Mouse (Mus musculus) granulocyte monocyte progenitor cell, adult 5-6 weeks (primary cell): ENCODE results near the gene Slc3a2. TPM values are rescaled to one million over a fixed set of nuclear protein-coding genes. Genes with fewer than 3 reads are reported as not detected.

Experiments
- ATAC-seq: replicated peaks from 2 replicates; pipeline ENCODE4 v1.8.0; 2016; ENCODE audit warnings: mild to moderate bottlenecking, moderate TSS enrichment, inconsistent platforms; ENCODE audit not compliant: poor library complexity, severe bottlenecking
- total RNA-seq, 2 experiments: library from RNA; stranded (forward) in 1 of 2; stranded (reverse) in 1 of 2; fragments of 200-712, 200-1000 nt in 1 of 2; fragments of >200 nt in 1 of 2; fragmentation: Nextera tagmentation in 1 of 2; gene quantifications; 2 replicates each; pipeline ENCODE4 v1.2.3; 2014 to 2017

Slc3a2 gene
- total RNA-seq, 2 experiments from 2014 or later, result 70.1 to 87.2 TPM

DNA sequence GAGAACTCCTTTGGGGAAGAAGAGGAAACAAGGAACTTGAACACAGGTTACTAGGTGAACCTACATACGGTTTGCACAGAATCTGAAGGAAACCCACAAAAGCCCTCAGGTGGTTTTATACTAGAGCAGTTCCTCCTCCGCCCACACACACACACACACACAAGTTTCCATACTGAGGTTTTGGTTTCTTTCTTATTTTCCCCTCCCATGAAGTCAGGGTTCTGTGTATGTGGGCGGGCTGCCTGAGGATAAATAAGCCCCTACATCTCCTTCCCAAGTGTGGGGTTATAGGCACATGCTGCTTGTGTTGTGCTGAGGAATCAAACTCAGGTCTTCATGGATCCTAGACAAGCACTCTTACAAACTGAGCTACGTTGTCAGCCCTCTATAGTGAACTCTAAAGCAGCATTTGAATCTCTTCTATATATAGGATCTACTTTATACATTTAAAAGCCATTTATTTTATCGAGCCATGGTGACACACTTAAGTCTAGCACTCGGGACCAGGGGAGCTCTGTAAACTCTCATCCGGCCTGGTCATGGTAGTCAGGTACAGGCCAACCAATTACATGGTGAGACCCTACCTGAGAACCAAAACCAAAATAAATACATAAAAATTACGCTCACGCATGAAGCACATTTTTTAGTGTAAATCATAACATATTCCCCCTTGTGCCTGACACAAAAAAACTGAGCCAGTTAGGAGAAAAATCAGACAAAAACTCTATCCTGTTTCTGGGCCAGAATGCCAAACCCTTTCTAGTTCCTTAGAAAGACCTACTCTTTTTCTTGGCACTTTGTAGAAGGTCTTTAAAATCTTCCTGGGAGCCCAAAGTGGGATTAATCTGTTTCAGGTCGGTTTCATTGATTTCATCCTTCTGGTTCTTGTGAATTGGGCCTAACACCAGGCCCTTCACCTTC, 11.0 kb downstream of the Slc3a2 start:
- peak; percentile 9; the same call in 1 of the 2 replicates for ATAC-seq

DNA sequence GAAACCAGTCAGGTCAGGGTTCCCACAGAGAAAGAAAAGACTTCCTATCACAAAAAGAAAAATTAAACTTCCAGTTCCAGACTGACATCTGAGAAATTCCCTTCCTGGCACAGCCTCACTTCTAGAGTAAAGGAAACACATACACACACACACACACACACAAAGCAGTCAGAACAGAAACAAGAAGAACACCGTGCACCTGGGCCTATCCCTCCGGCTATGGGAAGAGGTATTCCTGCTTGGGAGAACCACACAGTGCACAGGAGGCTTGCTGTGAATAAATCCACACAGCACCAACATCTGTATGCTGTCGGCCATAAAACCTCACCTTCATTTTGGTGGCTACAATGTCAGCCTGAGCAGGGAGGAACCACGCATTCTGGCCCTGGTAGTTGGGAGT, 11.7 kb downstream of the Slc3a2 start:
- no peak for ATAC-seq

DNA sequence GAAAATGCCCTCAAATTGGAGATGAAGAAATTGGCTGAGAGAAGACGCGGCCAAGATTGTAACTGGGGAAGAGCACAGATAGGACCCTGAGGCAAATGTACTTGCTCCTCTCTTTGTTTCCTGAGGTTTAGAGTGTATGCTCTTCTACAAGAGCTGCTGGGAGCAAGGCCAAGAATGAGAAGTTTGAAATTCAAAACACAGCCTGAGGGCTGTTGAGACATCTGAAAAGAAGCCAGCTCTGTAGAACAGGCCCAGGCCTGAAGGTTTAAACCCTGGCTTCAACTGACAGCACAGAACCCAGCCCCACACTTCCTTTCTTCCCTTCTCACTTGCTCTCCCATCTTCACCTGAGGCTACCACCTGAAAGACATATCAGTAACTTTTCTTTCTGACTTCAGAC, 13.1 kb downstream of the Slc3a2 start:
- no peak for ATAC-seq

DNA sequence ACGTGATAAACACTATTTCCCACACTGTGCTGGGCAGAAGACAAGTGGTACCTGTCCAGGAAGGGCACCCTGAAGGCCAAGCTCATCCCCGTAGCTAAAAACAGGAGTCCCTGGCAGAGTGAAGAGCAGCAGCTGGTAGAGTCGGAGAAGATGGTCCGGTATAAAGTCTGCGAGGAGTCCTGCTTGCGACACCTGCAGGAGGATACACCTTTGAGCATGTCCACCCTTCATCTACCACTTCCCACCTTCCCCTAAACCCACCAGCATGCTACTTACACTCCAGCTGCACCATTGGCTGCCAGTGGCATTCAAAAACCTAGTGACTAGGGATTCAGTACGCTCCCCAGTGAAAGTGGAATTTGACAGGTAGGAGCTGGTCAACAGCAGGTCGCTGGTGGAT, 14.2 kb downstream of the Slc3a2 start:
- no peak for ATAC-seq

DNA sequence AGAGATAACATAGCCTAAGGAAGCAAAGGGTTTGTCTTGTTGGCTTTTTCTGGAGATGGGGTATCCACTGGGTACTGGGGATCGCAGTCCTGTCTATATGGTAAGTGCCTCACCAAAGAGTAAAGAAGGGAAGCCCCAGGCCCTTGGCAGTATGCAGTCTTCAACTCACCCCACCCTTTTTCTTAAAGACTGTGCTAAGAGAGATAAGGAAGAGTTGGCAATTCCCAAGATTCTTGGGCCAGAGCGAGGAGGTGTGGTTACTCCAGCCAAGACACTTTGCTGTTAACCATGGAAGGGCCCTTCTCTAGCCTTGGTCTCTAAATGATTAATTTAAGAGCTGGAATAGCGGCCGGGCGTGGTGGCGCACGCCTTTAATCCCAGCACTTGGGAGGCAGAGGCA, 16.2 kb downstream of the Slc3a2 start:
- no peak for ATAC-seq

DNA sequence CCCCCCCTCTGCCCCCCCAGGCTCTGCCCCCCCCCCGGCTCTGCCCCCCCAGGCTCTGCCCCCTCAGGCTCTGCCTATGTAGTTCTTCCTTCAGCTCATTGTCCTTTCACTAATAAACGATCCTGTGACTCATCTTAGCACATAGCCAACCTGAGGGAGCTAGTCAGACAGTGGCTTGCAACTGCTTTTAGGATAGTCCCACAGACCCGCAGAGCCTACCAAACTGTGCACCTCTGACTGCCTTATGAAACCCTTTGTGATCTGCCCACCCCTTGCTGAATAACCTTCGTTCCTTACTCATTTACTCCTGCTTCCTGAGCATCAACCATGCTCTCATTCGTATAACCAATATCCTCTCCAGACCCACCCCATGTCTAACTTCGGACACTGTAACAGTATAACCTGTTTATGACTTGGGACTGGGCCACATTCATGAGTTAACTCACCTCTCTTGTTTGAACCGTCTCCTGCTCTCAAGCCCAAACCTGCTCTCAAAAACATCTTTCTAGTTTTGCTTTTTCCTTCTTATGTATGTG, 17.0 kb downstream of the Slc3a2 start:
- ATAC-seq, result peak; percentile 5; the same call in 1 of the 2 replicates

DNA sequence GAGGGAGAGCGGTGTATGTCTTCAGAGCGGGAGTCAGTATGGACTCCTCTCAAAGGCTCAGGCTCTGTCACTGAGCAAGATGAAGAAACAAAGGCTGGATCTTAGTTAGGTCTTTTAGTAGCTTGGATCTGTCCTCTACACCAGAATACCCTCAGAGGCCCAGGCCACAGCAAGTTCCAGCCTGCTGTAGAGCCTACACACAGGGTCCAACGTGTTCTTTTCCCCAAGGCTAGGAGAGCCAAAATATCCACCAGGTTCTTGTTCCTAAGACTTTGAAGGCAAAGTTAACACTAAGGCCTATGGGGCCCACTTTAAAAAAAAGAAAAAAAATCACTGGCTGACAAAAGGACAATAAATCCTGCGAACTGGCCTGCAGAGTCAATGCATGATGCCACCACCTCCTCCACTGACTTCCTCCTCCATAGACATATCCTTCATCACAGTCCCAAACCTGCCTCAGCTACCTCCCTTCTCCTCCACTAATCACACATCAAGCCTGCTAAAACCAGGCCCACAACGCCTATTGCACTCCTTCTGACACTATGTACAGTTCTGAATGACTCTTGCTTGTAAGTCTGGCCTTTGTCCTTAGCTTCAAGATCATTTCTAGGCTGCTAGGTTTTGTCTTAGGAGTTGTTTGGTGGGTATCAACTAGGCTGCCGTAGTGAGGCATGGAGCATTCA, 18.0 kb downstream of the Slc3a2 start:
- ATAC-seq, result peak; percentile 6; the same call in 1 of the 2 replicates

DNA sequence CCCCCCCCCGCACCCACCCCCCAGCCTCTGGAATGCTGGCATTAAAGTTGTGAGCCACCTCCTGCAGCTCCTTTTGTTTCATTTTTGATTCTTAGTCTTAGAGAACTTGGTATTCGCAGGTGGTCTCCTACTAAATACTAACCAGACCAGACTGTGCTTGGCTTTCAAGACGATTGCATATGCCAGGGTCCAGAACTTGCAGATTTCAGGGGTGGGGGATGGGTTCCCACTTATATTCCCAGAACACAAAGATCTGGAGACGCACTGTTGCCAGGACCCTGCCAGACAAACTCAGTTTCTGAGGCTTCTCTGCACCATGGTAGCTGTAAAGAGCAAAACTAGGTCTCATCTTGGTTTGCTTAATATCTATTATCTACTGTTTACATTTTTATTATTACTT, 19.6 kb downstream of the Slc3a2 start:
- no peak for ATAC-seq

DNA sequence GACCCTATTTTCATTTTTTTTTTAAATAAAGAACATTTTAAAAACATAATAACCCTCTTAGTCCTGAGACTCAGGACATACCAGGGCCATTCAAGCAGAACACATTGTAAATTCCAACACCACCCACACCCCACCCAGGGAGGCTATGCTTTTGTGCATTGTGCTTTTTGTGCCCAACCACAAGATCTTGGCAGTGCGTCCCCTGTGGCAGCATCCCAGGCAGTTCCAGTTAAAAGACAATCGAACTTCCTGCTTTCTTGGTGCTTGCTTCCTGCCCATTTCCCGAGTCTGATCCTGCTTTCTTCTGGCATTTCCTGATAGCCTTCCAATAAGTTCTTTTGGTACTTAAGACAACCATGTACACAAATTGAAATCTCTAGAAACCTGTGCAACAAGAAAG, 20.7 kb downstream of the Slc3a2 start:
- no peak for ATAC-seq

DNA sequence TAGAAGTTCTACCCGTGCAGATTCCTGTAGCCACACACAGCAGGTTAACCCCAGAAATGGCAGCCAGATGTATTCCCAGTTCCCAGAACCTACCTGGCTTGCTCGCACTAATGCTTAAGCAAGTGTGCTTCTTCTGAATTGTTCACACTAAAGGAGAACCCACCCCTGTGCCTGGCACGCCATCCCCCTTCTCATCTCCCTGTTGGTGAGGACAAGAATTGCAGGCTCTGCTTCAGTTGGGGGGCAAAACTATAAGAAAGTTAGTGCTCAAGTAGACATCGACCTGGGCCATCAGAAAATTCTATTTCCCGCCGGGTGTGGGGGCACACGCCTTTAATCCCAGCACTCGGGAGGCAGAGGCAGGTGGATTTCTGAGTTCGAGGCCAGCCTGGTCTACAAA, 23.5 kb downstream of the Slc3a2 start:
- no peak for ATAC-seq

DNA sequence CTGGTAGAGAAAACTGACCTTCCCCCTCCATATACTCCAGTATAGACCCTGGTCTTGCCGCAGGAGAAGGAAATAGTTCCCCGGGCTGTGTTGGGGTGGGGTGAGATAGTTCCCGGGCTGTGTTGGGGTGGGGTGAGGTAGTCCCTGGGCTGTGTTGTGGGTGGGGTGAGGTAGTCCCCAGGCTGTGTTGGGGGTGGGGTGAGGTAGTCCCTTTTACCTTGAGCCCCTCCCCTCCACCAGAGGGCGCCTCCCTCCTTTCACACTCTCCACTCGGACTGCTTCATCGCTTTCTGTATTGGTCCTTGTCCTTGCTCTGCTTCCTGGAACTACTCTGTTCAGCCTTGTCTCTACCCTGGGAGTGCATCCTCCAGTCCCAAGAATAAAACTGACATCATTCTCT, 27.8 kb downstream of the Slc3a2 start:
- peak; percentile 70 for ATAC-seq

DNA sequence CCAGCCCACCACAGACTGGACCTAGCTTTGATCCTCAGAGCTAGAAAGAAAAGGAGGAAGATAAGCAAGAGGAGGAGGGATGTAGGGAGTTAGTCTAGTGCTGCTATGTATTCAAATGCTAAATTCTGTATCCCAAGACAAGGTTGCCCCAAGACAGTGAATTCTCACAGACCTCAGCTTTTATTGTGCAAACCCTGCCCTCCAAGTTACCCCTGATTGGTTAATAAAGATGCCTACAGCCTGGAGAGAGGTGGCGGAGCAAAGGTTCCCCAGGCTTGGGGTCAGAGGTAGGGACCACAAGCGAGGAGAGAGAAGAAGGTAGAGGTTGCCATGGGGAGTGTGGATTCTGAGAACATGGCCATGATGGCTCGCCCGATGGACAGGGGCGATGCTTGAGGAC, 30.4 kb downstream of the Slc3a2 start:
- no peak for ATAC-seq

DNA sequence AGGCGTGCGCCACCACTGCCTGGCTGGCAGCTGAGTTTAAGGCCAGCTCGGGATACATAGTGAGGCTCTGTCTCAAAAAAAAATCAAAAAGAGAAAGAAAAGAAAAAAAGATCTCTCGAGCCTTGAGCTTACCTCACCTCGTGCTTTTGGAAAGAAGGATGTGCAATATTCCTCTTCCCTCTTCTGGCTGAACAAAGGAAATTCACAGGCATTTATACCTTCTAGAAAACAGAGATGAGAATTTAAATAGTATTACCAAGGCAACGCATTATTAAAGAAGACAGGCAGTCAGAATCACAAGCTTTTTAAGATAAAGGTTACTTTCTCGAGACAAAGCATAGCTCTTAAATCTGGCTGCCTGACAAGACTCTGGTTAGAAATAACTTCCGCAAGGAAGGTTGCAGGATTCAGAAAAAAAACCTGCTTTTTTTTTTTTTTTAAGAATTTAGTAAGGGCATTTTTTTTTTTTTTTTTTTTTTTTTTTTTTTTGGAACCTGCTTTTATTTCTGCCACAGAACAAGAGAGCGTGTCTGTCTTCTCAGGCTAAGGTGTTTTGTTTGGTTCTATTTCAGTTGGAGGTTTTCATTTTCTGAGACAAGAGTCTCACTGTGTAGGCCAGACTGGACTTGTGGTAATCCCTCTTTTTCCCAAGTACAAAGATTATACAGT, 31.2 kb downstream of the Slc3a2 start:
- no peak for ATAC-seq

DNA sequence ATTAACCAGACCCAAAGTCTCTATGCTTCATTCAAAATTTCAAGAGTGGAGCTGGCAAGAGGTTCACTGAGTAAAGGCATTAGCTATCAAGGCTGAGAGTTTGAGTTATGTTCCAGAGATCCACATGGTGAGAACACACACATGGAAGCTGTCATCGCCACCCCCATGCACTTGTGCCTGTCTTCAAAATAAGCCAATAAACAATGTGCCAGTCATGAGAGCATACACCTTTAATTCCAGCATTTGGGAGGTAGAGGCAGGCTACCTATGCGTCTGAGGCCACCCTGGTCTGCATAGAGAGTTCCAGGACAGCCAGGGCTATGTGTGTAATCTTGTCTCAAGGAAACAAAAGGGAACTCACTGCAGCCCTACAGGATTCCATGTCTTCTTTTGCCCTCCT, 39.5 kb downstream of the Slc3a2 start:
- ATAC-seq, result no peak

DNA sequence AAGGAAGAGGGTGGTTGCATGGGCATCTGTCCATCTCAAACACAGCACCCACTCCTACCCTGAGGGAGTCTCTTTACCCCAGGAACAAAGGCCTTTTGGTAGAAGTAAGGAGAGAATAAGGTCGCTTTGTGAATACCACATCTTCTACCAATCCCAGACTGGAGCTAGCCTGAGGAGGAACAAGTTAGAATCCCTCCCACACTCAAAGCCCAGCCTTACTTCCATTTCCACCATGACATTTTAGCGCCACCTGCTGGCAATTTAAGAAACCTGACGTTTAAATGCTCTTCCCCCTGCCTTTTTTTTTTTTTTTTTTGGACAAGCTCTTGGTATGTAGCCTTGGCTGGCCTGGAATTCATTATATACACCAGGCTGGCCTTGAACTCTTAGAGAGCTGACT, 40.2 kb downstream of the Slc3a2 start:
- peak; percentile 79 for ATAC-seq

DNA sequence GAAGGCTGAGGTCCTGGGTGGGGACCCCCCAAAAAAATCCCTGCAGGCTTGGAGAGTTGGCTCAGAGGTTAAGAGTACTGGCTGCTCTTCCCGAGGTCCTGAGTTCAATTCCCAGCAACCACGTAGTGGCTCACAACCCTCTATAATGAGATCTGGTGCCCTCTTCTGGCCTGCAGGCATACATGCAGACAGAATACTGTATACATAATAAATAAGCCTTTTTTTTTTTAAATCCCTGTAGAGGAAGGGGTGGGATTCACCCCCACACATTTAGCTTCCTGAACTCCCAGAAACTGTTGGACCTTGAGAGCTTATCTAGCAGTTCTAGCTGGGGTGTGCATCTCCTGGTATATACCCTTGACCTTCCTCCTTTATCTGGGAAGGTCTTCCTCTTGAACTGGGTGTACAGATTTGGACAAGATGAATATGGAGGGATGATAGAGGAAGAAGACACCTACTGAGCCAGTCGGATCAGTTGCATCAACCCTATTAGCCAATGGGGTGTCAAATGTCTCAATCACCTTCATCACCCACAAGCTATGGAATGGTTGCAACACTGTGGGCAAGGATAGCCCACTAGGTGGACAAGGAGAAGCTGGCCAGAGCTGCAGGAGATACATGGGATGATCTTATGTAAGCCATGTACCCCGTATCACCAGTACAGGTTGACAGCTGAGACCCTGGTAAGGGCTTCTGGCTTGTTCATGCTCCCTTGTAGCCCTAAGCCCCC, 41.4 kb downstream of the Slc3a2 start:
- ATAC-seq, result peak; percentile 72

DNA sequence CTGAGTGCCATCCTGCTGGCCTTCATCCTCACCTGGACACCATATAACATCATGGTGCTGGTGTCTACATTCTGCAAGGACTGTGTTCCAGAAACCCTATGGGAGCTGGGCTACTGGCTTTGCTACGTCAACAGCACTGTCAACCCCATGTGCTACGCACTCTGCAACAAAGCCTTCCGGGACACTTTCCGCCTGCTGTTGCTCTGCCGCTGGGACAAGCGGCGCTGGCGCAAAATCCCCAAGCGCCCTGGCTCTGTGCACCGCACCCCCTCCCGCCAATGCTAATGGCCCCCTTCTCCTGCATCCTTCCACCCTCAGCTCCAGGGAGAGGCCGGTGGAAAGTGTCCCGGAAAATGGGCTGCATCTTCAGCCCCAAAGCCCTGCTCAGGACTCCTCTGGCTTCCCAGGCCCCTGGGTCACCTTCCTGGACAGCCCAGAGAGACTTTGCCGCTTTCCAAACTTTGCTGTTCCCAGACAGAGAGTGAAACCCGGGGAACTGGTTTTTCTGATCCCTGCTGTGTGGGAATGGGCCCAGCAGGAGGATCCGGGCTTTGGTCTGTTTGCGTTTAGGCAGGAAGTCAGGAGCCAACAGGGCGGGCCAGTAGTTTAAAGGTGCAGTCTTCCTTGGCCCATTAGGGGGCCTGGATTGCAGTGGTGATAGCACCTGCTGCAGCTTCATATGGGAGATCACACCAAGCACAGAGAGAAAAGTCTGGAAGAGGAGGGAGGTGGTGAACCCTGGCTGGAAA, 44.0 kb downstream of the Slc3a2 start:
- no peak for ATAC-seq

DNA sequence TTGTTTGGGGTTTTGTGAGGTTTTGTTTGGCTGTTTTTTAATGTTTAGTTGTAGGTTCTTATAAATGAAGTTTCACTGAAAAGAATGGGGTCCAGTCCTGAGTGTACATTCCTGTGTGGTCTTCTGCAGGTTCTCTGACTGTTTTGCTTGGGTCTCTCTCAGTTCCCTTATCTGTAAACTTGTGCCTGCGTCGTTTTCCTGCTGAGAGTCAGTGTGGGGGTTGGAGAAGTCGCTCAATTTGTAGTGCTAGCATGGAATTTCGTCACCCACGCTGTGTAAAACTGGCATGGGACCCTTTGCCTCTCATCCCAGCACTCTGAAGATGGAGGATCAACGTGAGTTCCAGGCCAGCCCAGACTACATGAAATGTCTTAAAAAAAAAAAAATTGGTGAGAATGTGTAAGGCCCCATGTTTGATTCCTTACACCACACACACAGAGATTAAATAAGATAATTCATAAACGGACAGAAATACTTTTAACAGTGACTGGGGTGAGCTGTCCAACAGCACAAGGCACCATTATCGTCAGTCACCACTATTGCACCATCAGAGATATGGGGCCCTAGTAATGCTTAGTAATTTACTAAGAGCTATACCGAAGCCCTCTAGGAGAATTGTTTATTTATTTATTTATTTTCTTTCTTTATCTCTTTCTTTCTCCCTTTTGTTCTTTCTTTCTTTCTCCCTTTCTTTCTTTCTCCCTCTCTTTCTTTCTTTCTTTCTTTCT, 49.7 kb downstream of the Slc3a2 start:
- peak; percentile 63 for ATAC-seq

DNA sequence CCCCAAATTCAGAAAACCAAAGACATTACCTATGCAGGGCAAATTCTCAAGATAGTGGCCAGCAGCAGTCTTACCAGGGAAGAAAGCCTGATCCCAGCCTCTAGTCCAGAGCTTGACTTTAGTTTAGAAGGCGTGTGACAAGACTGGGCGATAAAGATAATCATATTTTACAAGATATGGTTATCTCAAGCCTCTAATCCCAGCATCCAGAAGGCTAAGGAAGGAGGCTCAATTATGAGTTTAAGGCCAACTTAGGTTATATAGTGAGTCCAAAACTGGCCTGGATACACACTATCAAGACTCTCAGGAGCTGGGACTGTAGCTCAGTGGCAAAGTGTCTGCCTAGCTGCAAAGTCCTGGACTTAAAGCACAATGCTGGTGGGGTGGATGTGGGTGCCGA, 50.3 kb downstream of the Slc3a2 start:
- ATAC-seq, result no peak
